Mouse (Mus musculus) kidney, adult 2 months (tissue): ENCODE results near the gene Zp3. TPM values are rescaled to one million over a fixed set of nuclear protein-coding genes. Genes with fewer than 3 reads are reported as not detected.
A peak's percentile ranks its signal among the peaks of the same experiment; 100 is the strongest.

Experiments
- DNase-seq: peaks from one replicate; pipeline ENCODE4 v3.0.0; 2021
- H3K27ac ChIP-seq: fragments of 200-500 bp; 2 replicates; pipeline ENCODE4 v1.5.1; 2012; ENCODE audit warnings: low read depth, low read length, control low read depth, inconsistent platforms; ENCODE audit not compliant: insufficient read depth
- H3K27me3 ChIP-seq: fragments of 200-500 bp; replicated peaks from 2 replicates; pipeline ENCODE4 v1.6.1; 2012; ENCODE audit warnings: mild to moderate bottlenecking, moderate library complexity, low read length, inconsistent platforms; ENCODE audit not compliant: control insufficient read depth, insufficient read depth
- H3K36me3 ChIP-seq: fragments of 200-500 bp; 2 replicates; pipeline ENCODE4 v1.6.1; 2012; ENCODE audit warnings: mild to moderate bottlenecking, moderate library complexity, low read length, inconsistent platforms; ENCODE audit not compliant: control insufficient read depth, insufficient read depth
- H3K4me1 ChIP-seq: fragments of 200-500 bp; 2 replicates; pipeline ENCODE4 v1.6.1; 2011; ENCODE audit warnings: low read length; ENCODE audit not compliant: control insufficient read depth, insufficient read depth
- H3K4me3 ChIP-seq: fragments of 200-500 bp; 2 replicates; pipeline ENCODE4 v1.5.1; 2011; ENCODE audit warnings: mild to moderate bottlenecking, low read depth, low read length, control low read depth; ENCODE audit not compliant: insufficient read depth
- CTCF ChIP-seq: fragments of 200-500 bp; conservative IDR thresholded peaks from 2 replicates; pipeline ENCODE4 v1.5.1; 2011; ENCODE audit warnings: low read depth, mild to moderate bottlenecking, control low read depth, low read length, moderate library complexity, mixed read lengths; ENCODE audit not compliant: insufficient read depth, insufficient read length
- POLR2A ChIP-seq: fragments of 200-500 bp; IDR thresholded peaks from one replicate; pipeline ENCODE4 v1.6.1; 2011; ENCODE audit warnings: low read depth, low read length, control low read depth
- WGBS: fragments of 180-500 bp; shearing (Covaris S2); methylation state at CpG from one replicate; pipeline ENCODE4 v1.1.7; 2018; 5-methylcytosine and 5-hydroxymethylcytosine counted together
- polyA plus RNA-seq: library from polyadenylated mRNA; depleted of rRNA; stranded (reverse); fragments of >200 nt; gene quantifications from 2 replicates; pipeline ENCODE4 v1.2.3, GENCODE M21; 2012

Zp3 gene
- polyA plus RNA-seq, 1 experiment = 0.08 TPM

DNA sequence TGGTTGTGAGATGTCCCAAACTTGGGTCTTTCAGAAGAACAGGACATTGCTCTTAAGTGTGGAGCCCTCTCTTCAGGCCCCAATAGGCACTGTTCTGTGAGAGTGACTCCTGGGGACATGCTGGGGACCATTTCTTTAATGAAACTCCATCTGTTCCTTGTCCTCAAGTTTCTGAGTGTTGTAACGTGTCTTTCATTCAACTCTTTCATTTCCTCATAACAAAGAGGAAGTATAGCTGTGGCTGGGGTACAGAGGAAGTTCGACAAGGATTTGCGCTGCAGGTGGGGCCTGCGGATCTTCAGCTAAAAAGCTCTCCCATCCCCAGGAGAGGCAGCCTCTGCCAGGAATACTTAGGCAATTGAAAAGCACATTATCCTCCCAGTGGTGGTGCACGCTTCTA, 10.7 kb downstream of the Zp3 start:
- Histone ChIP-seq H3K4me1 (no peaks in the 10 kb centered on the region; the same call in 1 of the 2 replicates), H3K27me3 (no peaks in the 10 kb centered on the region), H3K36me3 (no peaks in the 10 kb centered on the region), H3K4me3 (no peak overlapping the region), H3K27ac (no peak overlapping the region)
- TF ChIP-seq CTCF (no peak), POLR2A (no peak)
- DNase-seq = no peak
- WGBS = 84% methylated on average over 5 of the region's 5 CpGs

GRCm38 (mm10) chr5:135993381-135993965, 13.6 kb downstream of the Zp3 start:
- Histone ChIP-seq H3K27ac (no peak overlapping the region), H3K4me1 (no peaks in the 10 kb centered on the region; the same call in 1 of the 2 replicates), H3K4me3 (no peak overlapping the region), H3K27me3 (no peaks in the 10 kb centered on the region), H3K36me3 (no peaks in the 10 kb centered on the region)
- peak; percentile 55 for DNase-seq
- 46% methylated on average over 5 of the region's 5 CpGs for WGBS
- TF ChIP-seq CTCF (no peak), POLR2A (no peak)

GRCm38 (mm10) chr5:135994335-135994724, 14.4 kb downstream of the Zp3 start:
- H3K4me3 ChIP-seq = no peak overlapping the region
- no peak for DNase-seq
- WGBS = 57% methylated on average over 8 of the region's 8 CpGs
- no peaks in the 10 kb centered on the region for H3K36me3 ChIP-seq
- H3K27ac ChIP-seq = no peak overlapping the region
- H3K4me1 ChIP-seq = no peaks in the 10 kb centered on the region; the same call in 1 of the 2 replicates
- no peak for TF ChIP-seq POLR2A
- TF ChIP-seq CTCF = no peak
- H3K27me3 ChIP-seq = no peaks in the 10 kb centered on the region

GRCm38 (mm10) chr5:135994725-135995687, 15.1 kb downstream of the Zp3 start, which contains the start of gene Dtx2:
Dtx2 (plus strand) TSS chr5:135994800.
- H3K27ac ChIP-seq = no peak within 1 kb of the TSS
- no peaks in the 10 kb centered on the region for H3K36me3 ChIP-seq
- DNase-seq = peak; percentile 93

GRCm38 (mm10) chr5:135996162-135996561, 16.3 kb downstream of the Zp3 start:
- Histone ChIP-seq H3K36me3 (no peaks in the 10 kb centered on the region), H3K27ac (no peak overlapping the region), H3K4me3 (no peak overlapping the region), H3K27me3 (no peaks in the 10 kb centered on the region), H3K4me1 (no peaks in the 10 kb centered on the region; the same call in 1 of the 2 replicates)
- 80% methylated on average over 8 of the region's 8 CpGs for WGBS
- TF ChIP-seq POLR2A (no peak), CTCF (no peak)
- no peak for DNase-seq

More at GRCm38 (mm10) chr5:135994725-135995687, 15.1 kb downstream of the Zp3 start, which contains the start of gene Dtx2:
- Histone ChIP-seq H3K4me1 (no peaks in the 10 kb centered on the region; the same call in 1 of the 2 replicates), H3K27me3 (no peaks in the 10 kb centered on the region), H3K4me3 (peak within 1 kb of the TSS; percentile 88)
- 1% methylated on average over 46 of the region's 47 CpGs for WGBS
- TF ChIP-seq POLR2A (peak; percentile 89), CTCF (0 out of 2 replicates have a peak, but pooled peaks have one; percentile 5)

DNA sequence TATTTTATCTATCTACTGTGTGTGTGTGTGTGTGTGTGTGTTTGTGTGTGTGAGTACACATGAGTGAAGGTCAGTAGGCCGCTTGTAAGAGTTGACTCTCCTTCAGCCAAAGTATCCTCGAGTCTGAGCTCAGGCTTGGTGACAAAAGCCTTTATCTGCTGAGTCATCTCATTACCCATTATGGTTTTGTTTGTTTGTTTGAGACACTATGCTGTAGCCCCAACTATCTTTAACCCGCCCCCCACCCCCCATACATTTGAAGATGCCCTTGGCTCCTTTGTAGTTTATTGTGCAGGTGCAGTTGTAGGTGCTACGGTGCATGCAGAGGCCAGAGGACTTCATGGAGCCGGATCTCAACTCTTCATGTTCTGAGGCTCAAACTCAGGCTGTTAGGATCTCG, 21.3 kb downstream of the Zp3 start:
- TF ChIP-seq CTCF (no peak), POLR2A (no peak)
- H3K36me3 ChIP-seq = no peaks in the 10 kb centered on the region
- H3K27ac ChIP-seq = no peak overlapping the region
- no peaks in the 10 kb centered on the region for H3K27me3 ChIP-seq
- no peaks in the 10 kb centered on the region for H3K4me1 ChIP-seq
- no peak for DNase-seq
- 91% methylated on average over 6 of the region's 6 CpGs for WGBS
- H3K4me3 ChIP-seq = no peak overlapping the region

DNA sequence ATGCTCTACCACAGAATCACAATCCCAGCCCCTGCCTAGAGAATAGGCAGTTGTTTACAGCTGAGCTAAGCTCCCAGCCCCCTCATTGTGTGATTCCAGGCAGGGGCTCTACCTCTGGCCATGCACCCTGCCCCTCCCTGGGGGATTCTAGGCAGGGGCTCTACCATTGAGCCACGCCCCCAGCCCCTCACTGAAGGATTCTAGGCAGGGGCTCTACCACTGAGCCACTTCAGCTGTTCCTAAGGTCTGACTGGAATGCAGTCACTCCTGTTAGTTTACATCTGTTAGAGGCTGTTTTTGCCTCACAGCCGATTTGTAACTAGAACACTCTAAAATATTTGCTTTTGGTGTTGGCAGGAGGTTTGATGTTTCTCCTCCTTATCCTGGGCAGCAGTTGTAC, 22.4 kb downstream of the Zp3 start:
- TF ChIP-seq POLR2A (no peak), CTCF (no peak)
- Histone ChIP-seq H3K27me3 (no peaks in the 10 kb centered on the region), H3K4me3 (no peak overlapping the region)

More for the DNA sequence above, 22.4 kb downstream of the Zp3 start:
- DNase-seq = no peak
- H3K36me3 ChIP-seq = no peaks in the 10 kb centered on the region
- WGBS = 50% methylated on average over 2 of the region's 2 CpGs
- H3K27ac ChIP-seq = no peak overlapping the region
- no peaks in the 10 kb centered on the region for H3K4me1 ChIP-seq
